Mouse (Mus musculus) embryo, embryonic 11 days (tissue): ENCODE measurements at regions not wholly inside any gene's neighbourhood (a gene's known extent, or its start where the extent isn't known, plus 50 kb on each side); places are given as distances from the start of the nearest gene placed in this dataset.
A peak's percentile ranks its signal among the peaks of the same experiment; 100 is the strongest.

Source experiments
- DNase-seq: peaks from one replicate; pipeline ENCODE4 v3.0.0-alpha.2; 2015

GRCm38 (mm10) chr7:93424717-93425116, 345.1 kb downstream of the Fam181b start:
- no peak for DNase-seq

GRCm38 (mm10) chr7:93435034-93435433, 355.4 kb downstream of the Fam181b start:
- no peak for DNase-seq

- DNase-seq = no peak
Observed at GRCm38 (mm10) chr7:93454071-93454470, 374.4 kb downstream of the Fam181b start.

- peak; percentile 0 for DNase-seq
Observed at GRCm38 (mm10) chr7:93463377-93463776, 383.7 kb downstream of the Fam181b start.

GRCm38 (mm10) chr7:93473371-93473770, 393.7 kb downstream of the Fam181b start:
- DNase-seq = no peak

GRCm38 (mm10) chr7:93510636-93511035, 431.0 kb downstream of the Fam181b start:
- no peak for DNase-seq

GRCm38 (mm10) chr7:93511237-93511636, 431.6 kb downstream of the Fam181b start:
- DNase-seq = no peak

GRCm38 (mm10) chr7:93559131-93559530, 479.5 kb downstream of the Fam181b start:
- DNase-seq = no peak

GRCm38 (mm10) chr7:93577523-93577922, 497.9 kb downstream of the Fam181b start:
- DNase-seq = no peak

- DNase-seq = no peak
Observed at GRCm38 (mm10) chr7:93587121-93587520, 507.5 kb downstream of the Fam181b start.

GRCm38 (mm10) chr7:93588088-93588487, 508.4 kb downstream of the Fam181b start:
- no peak for DNase-seq
